Mouse (Mus musculus): ENCODE results near the gene Plcb3.

GRCm38 (mm10) chr19:6937541-6938465, 38.5 kb downstream of the Plcb3 start:
- no peak for TF ChIP-seq CTCF (IDR thresholded peaks at IDR 0.05; ENCODE audit: low read depth, low read length)
- TF ChIP-seq POLR2A (IDR thresholded peaks at IDR 0.05; ENCODE audit: borderline replicate concordance, low read depth, low read length), result no peak
